Mouse (Mus musculus): ENCODE results near the gene Polr2j.

DNA sequence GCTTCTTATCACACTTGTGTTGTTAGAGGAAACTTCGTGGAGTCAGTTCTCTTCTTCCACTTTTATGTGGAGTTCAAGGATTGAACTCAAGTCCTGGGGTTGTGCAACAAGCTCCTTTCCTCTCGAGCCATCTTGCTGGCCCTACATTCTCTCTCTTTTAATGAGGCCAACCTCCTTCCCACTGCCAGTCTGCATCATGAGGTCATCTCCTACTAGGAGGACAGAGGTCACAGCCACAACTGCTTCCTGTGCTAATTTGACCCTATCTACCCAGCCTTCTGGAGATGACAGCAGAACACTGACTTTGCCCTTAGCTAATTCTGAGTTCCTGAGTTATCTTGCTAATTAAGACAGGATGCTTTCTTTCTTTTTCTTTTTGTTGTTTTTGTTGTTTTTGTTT is 7.9 kb upstream of the Polr2j start:
- no peak for TF ChIP-seq CTCF (IDR thresholded peaks at IDR 0.05; ENCODE audit: low read depth)
- no peak for TF ChIP-seq EP300 (optimal IDR thresholded peaks at IDR 0.05)
